Mouse (Mus musculus) lung, embryonic 16.5 days (tissue): Measurements from ENCODE around the gene Cfap97d2. TPM values are rescaled to one million over a fixed set of nuclear protein-coding genes. Genes with fewer than 3 reads are reported as not detected.

Source experiments
- ATAC-seq: fragments of 200-750 bp; cut with Nextera tagmentation; 2 replicates; pipeline ENCODE4 v1.8.0; 2017; ENCODE audit warnings: low read depth, mild to moderate bottlenecking, moderate library complexity
- H3K27ac ChIP-seq: fragments of 300-500 bp; sonication (generic); 2 replicates; pipeline ENCODE4 v1.5.1; 2014; ENCODE audit warnings: mild to moderate bottlenecking, control low read depth, low read length
- H3K27me3 ChIP-seq: fragments of 300-500 bp; sonication (generic); 2 replicates; pipeline ENCODE4 v1.6.1; 2014; ENCODE audit warnings: low read depth, low read length, mixed read lengths; ENCODE audit not compliant: control insufficient read depth, insufficient read depth
- H3K36me3 ChIP-seq: fragments of 300-500 bp; sonication (generic); 2 replicates; pipeline ENCODE4 v1.6.1; 2014; ENCODE audit warnings: low read length; ENCODE audit not compliant: control insufficient read depth, insufficient read depth
- H3K4me1 ChIP-seq: fragments of 300-500 bp; sonication (generic); replicated peaks from 2 replicates; pipeline ENCODE4 v1.6.1; 2014; ENCODE audit warnings: low read length, mixed read lengths; ENCODE audit not compliant: control insufficient read depth, insufficient read depth
- H3K4me2 ChIP-seq: fragments of 300-500 bp; sonication (generic); 2 replicates; pipeline ENCODE4 v1.6.1; 2014; ENCODE audit warnings: low read depth, low read length, control low read depth
- H3K4me3 ChIP-seq: fragments of 300-500 bp; sonication (generic); 2 replicates; pipeline ENCODE4 v1.5.1; 2014; ENCODE audit warnings: mild to moderate bottlenecking, low read length, control low read depth
- H3K9ac ChIP-seq: fragments of 300-500 bp; sonication (generic); 2 replicates; pipeline ENCODE4 v1.6.1; 2014; ENCODE audit warnings: low read length, control low read depth
- H3K9me3 ChIP-seq: fragments of 300-500 bp; sonication (generic); 2 replicates; pipeline ENCODE4 v1.6.1; 2016; ENCODE audit warnings: low read length; ENCODE audit not compliant: control insufficient read depth
- WGBS: fragments of 180-500 bp; shearing (Covaris S2); extraction: QIAGEN DNeasy Blood & Tissue Kit; methylation state at CpG from one replicate; pipeline ENCODE4 v1.1.7; 2014; 5-methylcytosine and 5-hydroxymethylcytosine counted together
- polyA plus RNA-seq: library from polyadenylated mRNA; unstranded; fragments of >200 nt; fragmentation: Nextera tagmentation; extraction: Ambion mirVana; gene quantifications from 2 replicates; pipeline ENCODE4 v1.2.1, GENCODE M21; 2015

Cfap97d2 gene
- polyA plus RNA-seq, 1 experiment from 2014 or later = 0.29 TPM

- Histone ChIP-seq H3K36me3 (no peaks in the 10 kb centered on the region), H3K27me3 (no peaks in the 10 kb centered on the region), H3K27ac (no peak overlapping the region), H3K4me3 (no peak overlapping the region), H3K9ac (no peak overlapping the region), H3K9me3 (no peaks in the 10 kb centered on the region), H3K4me1 (peaks cover 19% of the 10 kb centered on the region), H3K4me2 (no peak overlapping the region)
- ATAC-seq = no peak
- 37% methylated on average over 7 of the region's 7 CpGs for WGBS
These were observed 21.6 kb upstream of the Cfap97d2 start for GRCm38 (mm10) chr8:13684131-13684530.

GRCm38 (mm10) chr8:13685674-13686314 is 19.9 kb upstream of the Cfap97d2 start:
- 83% methylated on average over 16 of the region's 16 CpGs for WGBS

GRCm38 (mm10) chr8:13686426-13686825 is 19.3 kb upstream of the Cfap97d2 start:
- Histone ChIP-seq H3K4me2 (no peak overlapping the region), H3K27ac (no peak overlapping the region), H3K4me1 (peaks cover 19% of the 10 kb centered on the region), H3K36me3 (no peaks in the 10 kb centered on the region), H3K27me3 (no peaks in the 10 kb centered on the region), H3K9ac (no peak overlapping the region), H3K4me3 (no peak overlapping the region), H3K9me3 (no peaks in the 10 kb centered on the region)
- 0 out of 2 replicates have a peak, but pooled peaks have one; percentile 34 for ATAC-seq
- 49% methylated on average over 7 of the region's 7 CpGs for WGBS

More at GRCm38 (mm10) chr8:13685674-13686314, 19.9 kb upstream of the Cfap97d2 start:
- H3K4me1 ChIP-seq = peaks cover 19% of the 10 kb centered on the region
- H3K9ac ChIP-seq = no peak overlapping the region
- no peak overlapping the region for H3K4me2 ChIP-seq
- no peak for ATAC-seq
- H3K27me3 ChIP-seq = no peaks in the 10 kb centered on the region
- H3K27ac ChIP-seq = no peak overlapping the region
- H3K9me3 ChIP-seq = no peaks in the 10 kb centered on the region
- no peaks in the 10 kb centered on the region for H3K36me3 ChIP-seq
- H3K4me3 ChIP-seq = no peak overlapping the region

- no peak for ATAC-seq
- Histone ChIP-seq H3K4me1 (peaks cover 19% of the 10 kb centered on the region), H3K9ac (no peak overlapping the region), H3K9me3 (no peaks in the 10 kb centered on the region), H3K27me3 (no peaks in the 10 kb centered on the region), H3K4me3 (no peak overlapping the region), H3K27ac (no peak overlapping the region), H3K4me2 (no peak overlapping the region), H3K36me3 (no peaks in the 10 kb centered on the region)
- 87% methylated on average over 8 of the region's 8 CpGs for WGBS
These were observed 18.5 kb upstream of the Cfap97d2 start for GRCm38 (mm10) chr8:13687101-13687717.

GRCm38 (mm10) chr8:13687941-13688340 is 17.7 kb upstream of the Cfap97d2 start:
- 62% methylated on average over 4 of the region's 4 CpGs for WGBS
- peak overlapping the region; percentile 50; the same call in 1 of the 2 replicates for H3K9ac ChIP-seq
- H3K27ac ChIP-seq = peak overlapping the region; percentile 91
- H3K9me3 ChIP-seq = no peaks in the 10 kb centered on the region
- no peak overlapping the region for H3K4me2 ChIP-seq
- no peaks in the 10 kb centered on the region for H3K27me3 ChIP-seq
- peaks cover 19% of the 10 kb centered on the region for H3K4me1 ChIP-seq
- no peak overlapping the region for H3K4me3 ChIP-seq
- peak; percentile 53 for ATAC-seq
- no peaks in the 10 kb centered on the region for H3K36me3 ChIP-seq

GRCm38 (mm10) chr8:13688461-13688860 is 17.2 kb upstream of the Cfap97d2 start:
- H3K9ac ChIP-seq = peak overlapping the region; percentile 50; the same call in 1 of the 2 replicates
- no peaks in the 10 kb centered on the region for H3K36me3 ChIP-seq
- H3K27ac ChIP-seq = peak overlapping the region; percentile 91
- H3K27me3 ChIP-seq = no peaks in the 10 kb centered on the region
- WGBS = 25% methylated on average over 6 of the region's 6 CpGs
- no peak overlapping the region for H3K4me2 ChIP-seq
- no peaks in the 10 kb centered on the region for H3K9me3 ChIP-seq
- peak; percentile 83 for ATAC-seq
- H3K4me3 ChIP-seq = no peak overlapping the region
- peaks cover 19% of the 10 kb centered on the region for H3K4me1 ChIP-seq

- Histone ChIP-seq H3K9ac (no peak overlapping the region), H3K27me3 (no peaks in the 10 kb centered on the region), H3K36me3 (no peaks in the 10 kb centered on the region), H3K4me3 (no peak overlapping the region), H3K4me1 (peaks cover 16% of the 10 kb centered on the region), H3K4me2 (no peak overlapping the region), H3K27ac (no peak overlapping the region), H3K9me3 (no peaks in the 10 kb centered on the region)
- no peak for ATAC-seq
- WGBS = 79% methylated on average over 5 of the region's 5 CpGs
These were observed 16.4 kb upstream of the Cfap97d2 start for GRCm38 (mm10) chr8:13689331-13689730.

GRCm38 (mm10) chr8:13692302-13693066 is 13.2 kb upstream of the Cfap97d2 start:
- no peak overlapping the region for H3K9ac ChIP-seq
- no peaks in the 10 kb centered on the region for H3K36me3 ChIP-seq
- no peak for ATAC-seq
- no peaks in the 10 kb centered on the region for H3K27me3 ChIP-seq
- H3K4me1 ChIP-seq = peaks cover 9% of the 10 kb centered on the region
- no peak overlapping the region for H3K4me3 ChIP-seq
- no peaks in the 10 kb centered on the region for H3K9me3 ChIP-seq
- H3K4me2 ChIP-seq = no peak overlapping the region
- WGBS = 64% methylated on average over 10 of the region's 10 CpGs
- no peak overlapping the region for H3K27ac ChIP-seq

GRCm38 (mm10) chr8:13694735-13695134 is 11.0 kb upstream of the Cfap97d2 start:
- 54% methylated on average over 12 of the region's 12 CpGs for WGBS
- H3K4me3 ChIP-seq = no peak overlapping the region
- no peak for ATAC-seq
- no peaks in the 10 kb centered on the region for H3K36me3 ChIP-seq
- H3K9me3 ChIP-seq = no peaks in the 10 kb centered on the region
- no peak overlapping the region for H3K27ac ChIP-seq
- no peaks in the 10 kb centered on the region for H3K27me3 ChIP-seq
- H3K9ac ChIP-seq = no peak overlapping the region
- H3K4me1 ChIP-seq = peaks cover 3% of the 10 kb centered on the region; the same call in 1 of the 2 replicates
- no peak overlapping the region for H3K4me2 ChIP-seq
